Mouse (Mus musculus) cerebellum, adult 2 months (tissue): ENCODE measurements at regions not wholly inside any gene's neighbourhood (a gene's known extent, or its start where the extent isn't known, plus 50 kb on each side); places are given as distances from the start of the nearest gene placed in this dataset.

Experiments used
- DNase-seq, 2 experiments: peaks; one replicate each; pipeline ENCODE4 v3.0.0; 2021
- H3K27ac ChIP-seq: fragments of 200-500 bp; 2 replicates; pipeline ENCODE4 v1.5.1; 2012; ENCODE audit warnings: low read length, control low read depth, inconsistent platforms; ENCODE audit not compliant: insufficient read depth
- H3K27me3 ChIP-seq: fragments of 200-500 bp; 2 replicates; pipeline ENCODE4 v1.6.1; 2012; ENCODE audit warnings: inconsistent platforms, mild to moderate bottlenecking, low read length, moderate library complexity; ENCODE audit not compliant: control insufficient read depth, insufficient read depth
- H3K4me1 ChIP-seq: fragments of 200-500 bp; 2 replicates; pipeline ENCODE4 v1.6.1; 2011; ENCODE audit warnings: low read length; ENCODE audit not compliant: control insufficient read depth, insufficient read depth
- H3K4me3 ChIP-seq: fragments of 200-500 bp; replicated peaks from 2 replicates; pipeline ENCODE3; 2011; ENCODE audit warnings: mild to moderate bottlenecking, low read depth, low read length, control low read depth; ENCODE audit not compliant: insufficient read depth
- CTCF ChIP-seq: fragments of 200-500 bp; IDR thresholded peaks from 2 replicates; pipeline ENCODE4 v1.5.1; 2011; ENCODE audit warnings: low read depth, mild to moderate bottlenecking, control low read depth, low read length, moderate library complexity, borderline replicate concordance; ENCODE audit not compliant: insufficient read depth
- POLR2A ChIP-seq: fragments of 200-500 bp; IDR thresholded peaks from 2 replicates; pipeline ENCODE4 v1.6.1; 2011; ENCODE audit warnings: low read length, control low read depth, borderline replicate concordance; ENCODE audit not compliant: insufficient read depth
- WGBS: fragments of 180-500 bp; shearing (Covaris S2); methylation state at CpG from one replicate; pipeline ENCODE4 v1.1.7; 2018; 5-methylcytosine and 5-hydroxymethylcytosine counted together

GRCm38 (mm10) chr10:84172828-84173321 lies 267.5 kb downstream of the Nuak1 start:
- Histone ChIP-seq H3K4me3 (no peak overlapping the region), H3K27ac (no peak overlapping the region), H3K27me3 (no peaks in the 10 kb centered on the region), H3K4me1 (no peaks in the 10 kb centered on the region)
- 42% methylated on average over 4 of the region's 4 CpGs for WGBS
- no peak for DNase-seq
- TF ChIP-seq CTCF: no peak
- no peak for TF ChIP-seq POLR2A

DNA sequence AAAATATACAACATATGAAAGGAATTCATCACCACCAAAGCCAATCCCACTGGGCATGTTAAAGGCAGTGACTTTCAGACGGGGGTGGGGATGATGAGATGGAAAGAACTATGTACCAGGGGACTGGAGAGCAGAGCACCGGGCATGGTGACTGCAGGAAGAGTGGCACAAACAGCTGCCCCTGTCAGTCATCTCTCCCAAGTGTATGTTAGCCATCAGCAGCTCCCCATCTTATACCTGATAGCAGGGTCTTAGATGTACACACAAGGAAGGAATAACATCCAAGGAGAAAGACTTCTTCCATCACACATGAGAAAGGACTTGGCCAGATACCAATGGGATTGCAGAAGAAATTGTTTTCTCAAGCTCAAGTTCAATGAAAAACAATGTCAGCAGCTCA lies 257.2 kb downstream of the Nuak1 start:
- no peak overlapping the region for H3K27ac ChIP-seq
- H3K4me1 ChIP-seq: no peaks in the 10 kb centered on the region
- H3K4me3 ChIP-seq: no peak overlapping the region
- no peak for DNase-seq
- no peaks in the 10 kb centered on the region for H3K27me3 ChIP-seq
- TF ChIP-seq POLR2A (no peak), CTCF (no peak)
- WGBS: 79% methylated on average over 2 of the region's 2 CpGs

DNA sequence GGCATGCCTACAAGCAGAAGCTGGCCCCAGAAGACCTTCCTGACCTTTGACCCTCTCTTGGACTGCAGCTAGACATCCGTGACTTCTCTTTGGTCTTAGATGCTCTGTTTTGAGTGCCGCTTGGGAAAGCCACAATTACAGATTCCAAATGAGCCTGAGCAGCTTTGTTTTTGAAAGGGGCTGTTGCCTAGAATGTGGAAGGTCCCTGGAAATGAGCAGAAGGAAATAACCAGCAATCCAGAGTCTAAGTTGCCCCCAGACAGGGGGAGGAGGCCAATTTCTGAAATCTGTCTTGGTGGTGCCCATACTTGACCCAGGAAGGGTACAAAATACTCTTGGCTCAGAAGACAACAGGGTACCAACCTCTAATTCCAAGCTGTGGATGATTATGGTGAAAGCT lies 253.9 kb downstream of the Nuak1 start:
- no peak overlapping the region for H3K27ac ChIP-seq
- H3K4me1 ChIP-seq: no peaks in the 10 kb centered on the region
- no peak overlapping the region for H3K4me3 ChIP-seq
- no peak for DNase-seq
- no peaks in the 10 kb centered on the region for H3K27me3 ChIP-seq
- 73% methylated on average over 2 of the region's 2 CpGs for WGBS
- TF ChIP-seq CTCF: no peak

- no peaks in the 10 kb centered on the region for H3K4me1 ChIP-seq
- TF ChIP-seq POLR2A: no peak
- no peak for TF ChIP-seq CTCF
- H3K4me3 ChIP-seq: no peak overlapping the region
- H3K27me3 ChIP-seq: no peaks in the 10 kb centered on the region
- WGBS: 94% methylated on average over 2 of the region's 2 CpGs
- no peak for DNase-seq
- no peak overlapping the region for H3K27ac ChIP-seq
Observed at GRCm38 (mm10) chr10:84199035-84199434, 241.4 kb downstream of the Nuak1 start.

DNA sequence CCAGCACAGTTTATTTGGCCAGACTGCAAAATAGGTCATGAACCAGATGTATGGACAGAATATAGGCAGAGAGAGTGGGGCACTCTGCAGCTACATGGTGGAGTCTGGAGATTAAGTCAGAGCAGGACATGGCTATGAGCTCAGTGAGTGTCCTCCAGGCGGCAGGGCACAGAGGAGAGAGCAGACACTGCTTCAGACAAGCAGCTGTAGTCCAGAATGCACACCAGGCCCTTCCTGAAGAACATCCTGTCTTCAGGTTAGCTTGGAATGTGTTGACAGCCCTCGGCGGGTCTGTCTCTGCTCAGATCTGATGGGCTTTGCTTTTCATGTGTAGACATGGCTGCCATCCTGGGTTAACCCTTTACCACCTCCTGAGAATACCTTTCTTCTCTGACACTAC lies 238.6 kb downstream of the Nuak1 start:
- no peak for DNase-seq
- no peaks in the 10 kb centered on the region for H3K27me3 ChIP-seq
- WGBS: 78% methylated on average over 3 of the region's 3 CpGs
- no peak overlapping the region for H3K27ac ChIP-seq
- no peaks in the 10 kb centered on the region for H3K4me1 ChIP-seq
- H3K4me3 ChIP-seq: no peak overlapping the region
- TF ChIP-seq CTCF (no peak), POLR2A (no peak)

GRCm38 (mm10) chr10:84212096-84212785 lies 228.2 kb downstream of the Nuak1 start:
- Histone ChIP-seq H3K4me1 (no peaks in the 10 kb centered on the region), H3K27ac (no peak overlapping the region), H3K4me3 (no peak overlapping the region), H3K27me3 (no peaks in the 10 kb centered on the region)
- DNase-seq: no peak
- WGBS: 82% methylated on average over 5 of the region's 5 CpGs
- TF ChIP-seq POLR2A (no peak), CTCF (no peak)

- Histone ChIP-seq H3K4me1 (no peaks in the 10 kb centered on the region), H3K4me3 (no peak overlapping the region), H3K27ac (no peak overlapping the region), H3K27me3 (no peaks in the 10 kb centered on the region)
- TF ChIP-seq POLR2A: no peak
- no peak for TF ChIP-seq CTCF
- DNase-seq: peak in 1 of 2 experiments; percentile 12
Observed at GRCm38 (mm10) chr10:84214812-84215211, 225.6 kb downstream of the Nuak1 start.

- Histone ChIP-seq H3K27me3 (no peaks in the 10 kb centered on the region), H3K4me3 (no peak overlapping the region), H3K4me1 (no peaks in the 10 kb centered on the region), H3K27ac (no peak overlapping the region)
- 76% methylated on average over 7 of the region's 7 CpGs for WGBS
- DNase-seq: no peak
- TF ChIP-seq POLR2A: no peak
- TF ChIP-seq CTCF: no peak
Observed at GRCm38 (mm10) chr10:84229224-84229921, 211.0 kb downstream of the Nuak1 start.
